Mouse (Mus musculus) olfactory bulb, adult 2 months (tissue): ENCODE data around the gene Cyb5r1.

Experiments
- CTCF ChIP-seq: fragments of 200-500 bp; IDR thresholded peaks from 2 replicates; pipeline ENCODE4 v1.5.1; 2012; ENCODE audit warnings: low read depth, mild to moderate bottlenecking, low read length, moderate library complexity; ENCODE audit not compliant: insufficient read depth
- POLR2A ChIP-seq: fragments of 200-500 bp; IDR thresholded peaks from 2 replicates; pipeline ENCODE4 v1.6.1; 2012; ENCODE audit warnings: mild to moderate bottlenecking, low read depth, low read length, moderate library complexity; ENCODE audit not compliant: insufficient read depth

- TF ChIP-seq POLR2A: no peak
- no peak for TF ChIP-seq CTCF
Observed at GRCm38 (mm10) chr1:134450201-134450600, 44.8 kb downstream of the Cyb5r1 start.
